Mouse (Mus musculus) natural killer cell, adult 2 months (primary cell): Measurements from ENCODE around the gene Cx3cr1.

Experiments
- DNase-seq, 2 experiments: peaks; one replicate each; pipeline ENCODE4 v3.0.0; 2022; ENCODE audit warnings: low spot score in 2 of 2

The Cx3cr1 gene

DNA sequence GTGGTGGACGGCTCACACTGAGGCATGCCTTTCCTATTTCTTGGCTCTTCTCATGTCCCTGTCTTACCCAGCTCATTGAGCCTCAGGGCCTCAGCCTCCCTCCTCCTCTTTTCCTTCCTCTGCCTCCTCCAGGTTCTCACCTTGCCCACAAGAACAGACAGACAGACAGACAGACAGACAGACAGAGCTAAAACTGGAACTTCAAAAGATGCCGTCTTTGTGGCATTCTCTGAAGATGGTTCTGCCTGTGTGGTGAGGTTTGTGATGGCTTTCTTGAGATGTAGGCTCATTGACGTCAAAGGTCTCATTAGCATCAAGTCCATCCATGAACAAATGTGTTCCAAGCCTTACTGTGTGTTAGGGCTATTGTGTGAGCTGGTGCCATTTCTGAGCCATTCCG is 13.0 kb upstream of the Cx3cr1 start:
- DNase-seq: no peak

- no peak for DNase-seq
These were observed 12.3 kb upstream of the Cx3cr1 start for GRCm38 (mm10) chr9:120081967-120082366.

- no peak for DNase-seq
These were observed 11.6 kb upstream of the Cx3cr1 start for GRCm38 (mm10) chr9:120081247-120081646.

- DNase-seq: no peak
These were observed 10.9 kb upstream of the Cx3cr1 start for GRCm38 (mm10) chr9:120080546-120081108.

GRCm38 (mm10) chr9:120079901-120080300 is 10.2 kb upstream of the Cx3cr1 start:
- no peak for DNase-seq

DNA sequence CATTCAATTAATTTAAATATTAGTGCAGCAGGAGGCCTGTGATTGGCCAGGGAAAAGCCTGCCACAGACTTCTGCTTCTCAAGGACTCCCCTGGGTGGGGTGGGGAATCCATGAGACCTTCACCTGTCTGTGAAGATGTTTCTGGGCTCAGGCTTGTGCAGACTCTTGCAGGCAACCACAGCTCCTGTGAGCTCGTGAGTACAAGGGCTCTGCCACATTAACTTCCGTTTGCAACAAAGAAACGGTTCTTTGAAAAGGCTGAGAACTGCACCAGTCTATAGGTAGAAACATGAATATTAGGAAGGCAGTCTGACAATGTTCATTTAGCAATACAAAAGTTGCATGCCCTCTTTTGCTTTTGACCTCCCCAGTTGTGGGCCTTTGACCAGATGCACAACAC is 8.6 kb upstream of the Cx3cr1 start:
- DNase-seq: no peak

GRCm38 (mm10) chr9:120074516-120074915 is 4.8 kb upstream of the Cx3cr1 start:
- no peak for DNase-seq

GRCm38 (mm10) chr9:120073169-120073568 is 3.5 kb upstream of the Cx3cr1 start:
- DNase-seq: peak; percentile 66 to 73

DNA sequence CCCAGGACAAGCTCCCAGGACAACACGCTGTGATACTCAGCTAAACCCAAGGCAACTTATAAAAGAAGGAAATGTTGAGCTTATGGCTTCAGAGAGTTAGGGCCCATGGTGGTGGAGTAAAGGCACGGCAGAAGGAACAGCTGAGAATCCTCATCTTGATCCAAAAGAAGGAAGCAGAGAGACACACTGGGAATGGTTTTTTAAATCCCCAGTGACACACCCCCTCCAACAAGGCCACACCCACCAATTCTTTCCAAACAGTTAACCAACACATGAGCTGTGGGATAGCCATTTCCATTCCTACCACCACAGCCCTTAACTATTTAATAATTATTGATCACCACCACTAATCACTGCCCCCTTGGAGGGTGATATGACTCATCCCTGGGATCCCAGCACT is 1.6 kb upstream of the Cx3cr1 start:
- no peak for DNase-seq

DNA sequence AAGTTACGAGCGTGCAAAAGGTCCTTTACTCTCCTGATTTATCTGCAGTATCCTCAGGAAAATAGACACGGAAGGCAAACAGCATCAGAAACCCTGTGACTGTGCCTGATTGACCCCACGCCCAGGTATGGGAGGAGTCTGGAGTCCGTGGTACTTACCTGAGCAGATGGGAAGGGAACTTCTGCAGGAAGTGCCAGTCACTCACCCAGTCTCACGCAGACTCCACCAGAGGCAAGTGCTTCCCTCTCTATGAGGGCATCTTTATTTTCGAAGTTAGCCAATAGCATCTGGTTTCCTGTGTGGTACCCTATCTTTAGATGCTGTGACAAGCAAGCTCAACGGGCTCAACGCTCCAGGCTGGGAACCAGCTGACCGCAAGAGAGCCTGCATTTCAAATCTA is 1.6 kb downstream of the Cx3cr1 start:
- DNase-seq: peak; percentile 9 to 35

- no peak for DNase-seq
These were observed 2.1 kb downstream of the Cx3cr1 start for GRCm38 (mm10) chr9:120067609-120068008.

DNA sequence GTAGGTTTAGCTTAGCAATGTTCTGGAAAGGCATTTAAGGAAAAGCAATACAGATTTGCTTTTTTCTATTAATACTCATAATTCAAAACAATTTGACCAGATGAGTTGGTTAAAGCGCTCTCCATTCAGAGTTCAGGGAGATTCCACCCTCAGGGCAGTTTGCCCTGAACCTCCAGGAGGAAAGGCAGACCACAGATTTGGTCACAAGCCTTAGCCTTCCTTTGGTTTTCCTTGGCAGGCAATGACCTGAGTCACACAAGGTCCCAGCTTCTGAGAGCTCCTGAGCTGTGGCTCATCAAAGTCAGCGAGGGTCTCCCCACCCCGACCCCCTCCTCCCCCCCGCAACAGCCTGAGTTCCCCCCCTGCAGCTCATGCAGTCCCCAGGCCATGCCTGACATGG is 5.4 kb downstream of the Cx3cr1 start:
- no peak for DNase-seq

DNA sequence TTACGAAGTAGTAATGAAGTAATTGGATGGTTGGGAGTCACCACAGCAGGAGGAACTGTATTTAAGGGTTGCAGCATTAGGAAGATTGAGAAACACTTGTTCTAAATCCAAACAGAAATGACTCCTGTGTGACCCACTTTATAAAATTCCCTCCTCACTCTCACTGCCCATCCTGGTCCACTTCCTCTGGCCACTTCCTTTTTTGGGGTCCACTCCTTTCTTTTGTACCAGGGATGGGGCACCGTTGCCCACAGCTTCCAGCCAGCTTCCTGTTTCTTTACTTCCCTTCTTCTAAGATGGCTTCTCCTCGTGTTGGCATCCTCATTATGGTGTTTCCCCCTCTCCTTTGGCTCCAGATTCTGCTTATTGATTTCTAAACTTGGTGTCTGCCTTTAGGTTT is 10.9 kb downstream of the Cx3cr1 start:
- DNase-seq: no peak

DNA sequence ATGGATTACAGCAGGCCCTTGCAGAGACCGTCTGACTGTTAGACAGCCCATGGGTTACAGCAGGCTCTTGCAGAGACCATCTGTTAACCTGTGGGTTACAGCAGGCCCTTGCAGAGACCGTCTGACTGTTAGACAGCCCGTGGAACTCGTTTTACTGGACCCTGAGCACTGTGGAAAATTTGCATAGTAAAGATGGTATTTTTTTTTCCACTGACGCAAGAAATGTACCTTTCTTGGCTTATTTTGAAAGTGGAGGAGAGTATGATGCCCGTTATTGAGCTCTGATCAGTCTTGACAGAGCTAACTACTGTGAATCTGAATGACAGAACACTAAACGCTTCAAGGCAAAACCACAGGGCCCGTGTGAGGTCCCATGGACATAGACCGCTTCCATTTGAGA is 13.5 kb downstream of the Cx3cr1 start:
- no peak for DNase-seq

DNA sequence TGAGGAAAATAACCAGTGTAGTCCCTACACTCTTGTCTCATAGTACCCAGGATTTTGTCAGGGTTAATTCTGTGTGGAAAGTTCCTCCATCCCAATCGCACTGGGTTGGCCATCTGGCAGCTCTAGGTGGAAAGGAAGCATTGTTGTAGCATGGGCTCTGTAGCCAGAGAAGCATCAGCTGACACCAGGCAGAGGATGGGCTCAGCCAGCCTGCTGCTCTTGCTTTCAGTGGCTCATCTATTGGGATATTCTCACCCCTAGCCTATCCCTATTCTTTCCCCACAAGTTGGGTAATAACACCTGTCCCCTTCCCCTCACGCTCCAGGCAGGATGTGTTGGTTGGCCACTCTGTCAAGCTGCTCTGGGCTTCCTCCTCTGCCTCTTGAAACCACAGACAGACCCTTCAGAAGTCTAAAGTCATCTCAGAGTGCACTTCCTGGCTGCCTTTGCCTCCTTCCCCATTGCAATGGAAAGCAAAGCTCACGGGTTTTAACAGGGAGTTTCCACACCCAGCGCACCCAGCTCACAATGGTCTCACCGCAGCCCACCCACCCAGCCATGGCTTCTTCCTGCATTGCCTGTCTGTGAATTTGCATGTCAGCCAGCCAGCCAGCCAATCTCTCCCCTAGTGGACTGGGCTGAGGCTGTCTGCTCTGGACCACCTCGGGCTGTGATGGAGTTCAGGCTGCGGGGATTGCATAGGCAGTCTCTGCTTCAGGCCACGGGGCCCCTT is 15.0 kb downstream of the Cx3cr1 start:
- peak; percentile 77 to 81 for DNase-seq

GRCm38 (mm10) chr9:120049407-120049806 is 20.3 kb downstream of the Cx3cr1 start:
- no peak for DNase-seq

DNA sequence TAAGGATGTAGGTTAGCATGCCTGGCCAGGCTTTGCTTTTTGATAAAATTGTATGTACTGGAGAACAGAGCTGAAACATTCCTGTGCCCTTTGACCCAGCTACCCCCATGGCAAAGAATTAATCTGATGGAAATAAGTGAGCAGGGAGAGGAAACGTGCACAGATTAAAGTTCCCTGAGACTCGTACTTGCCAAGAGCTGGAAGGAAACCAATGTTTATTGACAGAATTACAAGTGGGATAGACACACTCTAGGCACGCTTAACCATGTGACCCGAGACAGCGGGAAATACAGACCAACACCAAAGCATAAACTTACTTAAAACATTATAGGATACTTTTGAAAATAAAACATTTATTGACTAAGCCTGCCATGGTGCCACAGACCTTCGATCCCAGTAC is 21.2 kb downstream of the Cx3cr1 start:
- no peak for DNase-seq

DNA sequence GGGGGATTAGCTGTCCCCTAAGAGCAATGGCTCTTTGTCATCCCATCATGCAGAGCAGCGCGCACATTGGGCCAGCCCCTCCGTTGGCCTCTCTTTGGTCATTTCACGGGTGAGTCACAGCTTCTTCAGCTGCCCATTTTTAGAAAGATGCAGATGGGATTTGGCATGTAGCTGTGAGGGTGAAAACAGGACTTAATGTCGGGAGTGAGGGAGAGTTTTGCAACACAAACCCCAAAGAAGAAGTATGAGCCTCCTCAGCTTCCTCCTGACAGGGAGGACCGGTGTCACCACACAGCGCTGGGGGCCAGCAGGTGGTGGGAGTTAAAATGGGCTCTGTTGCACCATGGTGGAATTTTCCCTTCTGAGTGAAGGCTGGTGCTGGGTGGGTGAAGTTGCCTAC is 26.6 kb downstream of the Cx3cr1 start:
- no peak for DNase-seq

GRCm38 (mm10) chr9:120037414-120037813 is 32.3 kb downstream of the Cx3cr1 start:
- no peak for DNase-seq

DNA sequence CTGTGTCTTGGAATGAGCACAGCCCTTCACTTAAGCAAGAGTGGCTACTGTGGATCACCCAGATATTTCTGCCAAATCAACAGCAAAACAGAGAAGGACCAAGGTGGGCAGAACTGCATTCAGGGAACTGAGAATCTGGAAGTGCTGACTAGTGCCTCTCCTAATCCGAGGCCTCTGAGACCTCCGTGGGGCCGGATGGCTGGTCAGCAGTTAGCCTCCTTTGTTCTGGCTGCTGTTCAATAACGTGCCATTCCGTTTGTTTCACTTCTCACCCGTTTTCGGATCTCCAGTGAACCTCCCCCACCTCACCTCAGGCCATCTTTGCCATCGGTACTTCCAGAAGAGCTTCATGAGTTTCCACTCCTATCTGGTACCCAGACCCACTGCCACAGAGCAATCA is 35.3 kb downstream of the Cx3cr1 start:
- no peak for DNase-seq

GRCm38 (mm10) chr9:120032710-120033109 is 37.0 kb downstream of the Cx3cr1 start:
- no peak for DNase-seq

DNA sequence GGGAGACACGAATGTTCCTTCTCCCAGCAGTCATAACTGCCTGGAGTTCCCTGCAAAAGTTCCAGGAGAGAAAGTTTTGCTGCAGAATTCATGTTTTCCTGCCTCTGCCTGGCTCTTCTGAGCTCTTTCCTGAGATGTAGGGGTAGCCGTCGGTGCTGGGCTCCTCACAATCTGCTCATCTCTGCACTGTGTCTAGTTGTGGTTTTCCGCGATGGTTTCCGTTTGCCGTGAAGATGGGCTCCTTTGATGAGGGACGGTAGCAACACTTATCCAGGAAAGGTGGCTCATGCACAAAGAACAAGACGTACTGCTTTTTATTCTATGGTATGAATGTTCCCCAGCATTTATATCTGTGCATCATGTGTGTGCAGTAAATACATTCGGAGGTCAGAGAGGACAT is 39.3 kb downstream of the Cx3cr1 start:
- no peak for DNase-seq

GRCm38 (mm10) chr9:120029880-120030279 is 39.8 kb downstream of the Cx3cr1 start:
- no peak for DNase-seq
